Mouse (Mus musculus) heart, adult 2 months (tissue): Measurements from ENCODE around the gene Zfhx2. TPM values are rescaled to one million over a fixed set of nuclear protein-coding genes. Genes with fewer than 3 reads are reported as not detected.

Experiments used
- DNase-seq, 2 experiments: peaks; one replicate each; pipeline ENCODE4 v3.0.0; 2021
- H3K27ac ChIP-seq: fragments of 200-600 bp; 2 replicates; pipeline ENCODE4 v1.8.1; 2022
- H3K27me3 ChIP-seq: fragments of 200-500 bp; 2 replicates; pipeline ENCODE4 v1.6.1; 2012; ENCODE audit warnings: mild to moderate bottlenecking, low read length, inconsistent platforms, mixed read lengths; ENCODE audit not compliant: control insufficient read depth, insufficient read depth
- H3K36me3 ChIP-seq: fragments of 200-500 bp; 2 replicates; pipeline ENCODE4 v1.6.1; 2012; ENCODE audit warnings: low read length, inconsistent platforms; ENCODE audit not compliant: control insufficient read depth, insufficient read depth
- H3K4me1 ChIP-seq: fragments of 200-500 bp; 2 replicates; pipeline ENCODE4 v1.6.1; 2011; ENCODE audit warnings: low read length; ENCODE audit not compliant: control insufficient read depth, insufficient read depth
- H3K4me3 ChIP-seq: fragments of 200-600 bp; 2 replicates; pipeline ENCODE4 v1.8.1; 2022
- H3K79me2 ChIP-seq: fragments of 200-500 bp; replicated peaks from 2 replicates; pipeline ENCODE4 v1.6.1; 2012; ENCODE audit warnings: mild to moderate bottlenecking, inconsistent platforms, low read length, moderate library complexity, mixed read lengths; ENCODE audit not compliant: control insufficient read depth, insufficient read depth
- H3K9ac ChIP-seq: fragments of 200-500 bp; 2 replicates; pipeline ENCODE4 v1.6.1; 2012; ENCODE audit warnings: low read depth, mild to moderate bottlenecking, control low read depth, inconsistent platforms, low read length, mixed read lengths
- CTCF ChIP-seq: fragments of 200-600 bp; IDR thresholded peaks from 2 replicates; pipeline ENCODE4 v1.8.1; 2022; ENCODE audit warnings: antibody characterized with exemption, mild to moderate bottlenecking, moderate library complexity
- EP300 ChIP-seq: fragments of 200-500 bp; IDR thresholded peaks from 2 replicates; pipeline ENCODE4 v1.6.1; 2011; ENCODE audit warnings: low read depth, low read length, control low read depth; ENCODE audit not compliant: insufficient read depth
- POLR2A ChIP-seq: fragments of 200-500 bp; IDR thresholded peaks from 2 replicates; pipeline ENCODE4 v1.6.1; 2011; ENCODE audit warnings: mild to moderate bottlenecking, low read depth, low read length, control low read depth; ENCODE audit not compliant: insufficient read depth
- WGBS: fragments of 180-500 bp; shearing (Covaris S2); methylation state at CpG from one replicate; pipeline ENCODE4 v1.1.7; 2018; 5-methylcytosine and 5-hydroxymethylcytosine counted together
- intact Hi-C: fragments of 180-260 bp; cut with DNase I; formaldehyde crosslinking; loops from one replicate; pipeline ENCODE4 v1.15.1; 2025
- polyA plus RNA-seq: library from polyadenylated mRNA; depleted of rRNA; stranded (reverse); fragments of >200 nt; gene quantifications from 2 replicates; pipeline ENCODE4 v1.2.3, GENCODE M21; 2012
- total RNA-seq, 2 experiments: library from RNA; stranded (reverse); gene quantifications; 2 replicates each; pipeline ENCODE4 v1.2.3; 2021

The Zfhx2 gene
- total and polyA plus RNA-seq, 3 experiments, result 1.3 to 4.1 (median 3.9) TPM

DNA sequence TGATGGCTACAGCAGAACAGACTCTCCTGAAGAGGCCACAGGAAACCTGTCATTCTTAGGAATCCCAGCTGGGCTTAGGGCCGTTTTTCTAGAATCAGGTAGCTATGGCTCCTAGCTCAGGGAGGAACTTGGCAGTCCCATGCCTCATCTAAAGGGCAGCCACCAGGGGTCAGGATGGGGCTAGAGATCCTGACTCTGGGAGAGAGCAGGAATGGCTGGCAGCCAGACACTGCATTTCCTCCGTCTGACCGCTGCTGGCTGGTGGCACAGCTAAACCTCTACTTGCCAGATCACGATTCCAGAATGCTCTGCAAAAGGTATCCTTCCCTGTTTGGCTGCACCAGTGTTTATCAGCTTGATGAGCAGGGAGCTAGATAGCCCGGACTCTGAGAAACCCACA lies 29.8 kb upstream of the Zfhx2 start:
- Histone ChIP-seq H3K9ac (no peak overlapping the region), H3K27ac (no peak overlapping the region)
- 2% methylated on average over 5 of the region's 5 CpGs for WGBS

DNA sequence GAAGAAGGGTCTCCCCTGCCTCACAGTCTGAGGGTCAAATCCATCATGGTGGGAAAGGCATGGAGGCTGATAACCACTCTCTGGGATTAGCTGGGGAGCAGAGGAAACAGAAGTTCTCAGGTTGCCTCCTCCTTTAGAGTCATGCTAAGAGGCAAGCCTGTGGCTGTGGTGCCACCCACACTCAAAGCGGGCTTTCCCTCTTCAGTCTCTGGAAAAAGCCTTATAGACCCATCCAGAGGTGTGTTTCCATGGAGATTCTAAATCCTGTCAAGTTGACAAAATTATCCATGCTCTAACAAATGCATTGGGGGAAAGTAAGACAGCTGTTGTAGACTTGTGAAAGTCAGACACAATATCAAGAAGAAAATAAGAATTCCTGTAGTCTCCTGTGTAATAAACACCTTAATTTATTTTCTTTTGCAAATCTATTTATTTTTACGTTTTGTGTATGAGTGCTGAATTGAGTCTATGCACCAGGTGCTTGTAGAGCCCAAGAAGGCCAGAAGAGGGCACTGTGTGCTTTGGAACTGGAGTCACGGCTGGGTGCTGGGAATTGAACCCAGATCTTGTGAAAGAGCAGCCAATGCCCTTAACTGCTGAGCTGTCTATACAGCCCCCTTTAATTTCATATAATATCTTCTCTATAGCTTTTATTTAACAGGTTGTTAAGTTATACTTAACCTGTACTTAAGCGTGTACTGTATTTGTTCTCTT lies 27.5 kb upstream of the Zfhx2 start:
- Histone ChIP-seq H3K9ac (no peak overlapping the region), H3K36me3 (no peaks in the 10 kb centered on the region), H3K4me3 (no peak overlapping the region), H3K27ac (no peak overlapping the region), H3K79me2 (no peaks in the 10 kb centered on the region), H3K27me3 (peaks cover 14% of the 10 kb centered on the region), H3K4me1 (peaks cover 1% of the 10 kb centered on the region; the same call in 1 of the 2 replicates)
- intact Hi-C loops, result no loop called here
- WGBS, result 79% methylated on average over 4 of the region's 4 CpGs
- no peak for DNase-seq
- TF ChIP-seq CTCF (peak; percentile 57), POLR2A (no peak)

More for the DNA sequence above, 29.8 kb upstream of the Zfhx2 start:
- Histone ChIP-seq H3K4me3 (no peak overlapping the region), H3K36me3 (no peaks in the 10 kb centered on the region), H3K79me2 (no peaks in the 10 kb centered on the region), H3K4me1 (0 out of 2 replicates have a peak, but pooled peaks cover 1% of the 10 kb centered on the region), H3K27me3 (no peaks in the 10 kb centered on the region)
- intact Hi-C loops, result loop anchor here (2.0 kb wide), 2 partner anchors 39 to 317 kb away; no protein-coding TSS in a partner anchor
- DNase-seq, result peak; percentile 80 to 81
- TF ChIP-seq POLR2A (no peak), EP300 (peak; percentile 72; the same call in 1 of the 2 replicates), CTCF (peak; percentile 76)

- Histone ChIP-seq H3K36me3 (no peaks in the 10 kb centered on the region), H3K9ac (no peak overlapping the region), H3K79me2 (no peaks in the 10 kb centered on the region), H3K27ac (no peak overlapping the region), H3K4me3 (no peak overlapping the region), H3K27me3 (peaks cover 20% of the 10 kb centered on the region), H3K4me1 (peaks cover 5% of the 10 kb centered on the region)
- DNase-seq, result peak in 1 of 2 experiments; percentile 23
- intact Hi-C loops, result no loop called here
- 49% methylated on average over 4 of the region's 4 CpGs for WGBS
- TF ChIP-seq POLR2A (no peak), CTCF (no peak)
These were observed 26.7 kb upstream of the Zfhx2 start for GRCm38 (mm10) chr14:55118852-55119251.

DNA sequence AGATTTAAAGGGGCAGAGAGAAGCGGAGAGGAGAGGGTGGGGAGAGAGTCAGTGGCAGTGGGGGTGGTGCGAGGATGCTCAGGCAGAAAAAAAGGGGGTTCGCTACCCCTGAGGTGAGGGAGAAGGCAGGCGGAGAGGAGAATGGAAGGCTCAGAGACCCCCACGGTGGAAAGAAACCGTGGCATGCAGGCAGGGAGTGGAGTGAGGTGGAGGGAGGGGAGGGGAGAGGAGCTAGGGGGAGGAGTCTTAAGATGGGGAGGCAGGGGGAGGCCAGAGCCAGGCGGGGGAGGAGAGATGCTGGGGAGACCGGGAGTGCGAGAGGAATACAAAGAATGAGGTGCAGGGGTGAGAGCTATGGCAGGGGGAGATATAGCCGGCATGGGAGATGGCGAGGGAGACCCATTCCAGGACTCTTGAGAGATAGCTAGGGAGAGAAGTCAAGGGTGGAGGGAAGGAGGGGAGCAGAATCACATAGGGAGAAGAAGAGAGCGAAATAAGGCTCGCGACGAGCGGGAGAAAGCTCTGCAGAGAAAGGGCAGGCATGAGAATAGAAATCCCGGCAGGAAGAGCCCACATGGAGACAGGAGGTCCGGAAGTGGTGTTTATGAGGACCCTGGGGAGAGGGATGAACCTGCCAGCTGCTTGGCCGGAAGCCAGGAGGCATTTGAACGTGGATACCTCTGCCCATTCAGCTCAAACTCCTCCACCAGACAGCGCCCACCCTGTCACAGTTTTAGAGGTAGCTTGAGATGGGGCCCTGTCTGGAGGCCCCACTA lies 24.5 kb upstream of the Zfhx2 start, which contains the start of gene Jph4:
Jph4 (minus strand) TSS at position 511 of the 776 bp plus-strand sequence.
- H3K27ac ChIP-seq, result no peak within 1 kb of the TSS
- no peak within 1 kb of the TSS for H3K4me3 ChIP-seq
- no peaks in the 10 kb centered on the region for H3K79me2 ChIP-seq
- no peak within 1 kb of the TSS for H3K9ac ChIP-seq
- WGBS, result 14% methylated on average over 21 of the region's 21 CpGs
- peaks cover 4% of the 10 kb centered on the region for H3K4me1 ChIP-seq
- no peaks in the 10 kb centered on the region for H3K36me3 ChIP-seq
- DNase-seq, result no peak
- peaks cover 24% of the 10 kb centered on the region for H3K27me3 ChIP-seq
- TF ChIP-seq POLR2A (no peak), EP300 (no peak), CTCF (no peak)
- intact Hi-C loops, result no loop called here

DNA sequence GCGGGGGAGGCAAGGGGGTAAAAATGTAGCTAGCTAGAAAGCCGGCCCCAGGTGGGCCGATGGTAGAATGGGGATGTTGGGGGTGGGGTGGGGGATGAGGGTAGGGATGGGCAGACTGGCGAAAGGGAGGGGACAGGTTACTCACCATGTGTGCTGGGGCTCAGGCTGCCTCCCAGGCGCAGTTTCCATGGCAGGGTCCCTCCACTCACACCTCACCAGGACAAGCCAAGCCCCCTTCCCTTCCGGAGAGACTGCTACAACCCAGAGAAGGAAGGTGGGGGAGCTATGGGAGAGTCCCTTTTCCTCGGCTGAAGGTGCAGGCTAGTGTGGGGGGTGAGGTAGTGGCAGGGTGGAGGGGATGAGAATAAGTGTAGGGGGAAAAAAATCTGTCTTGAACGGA lies 23.7 kb upstream of the Zfhx2 start:
- Histone ChIP-seq H3K4me3 (no peak overlapping the region), H3K27me3 (peaks cover 24% of the 10 kb centered on the region), H3K27ac (no peak overlapping the region), H3K9ac (no peak overlapping the region), H3K4me1 (peaks cover 4% of the 10 kb centered on the region), H3K36me3 (no peaks in the 10 kb centered on the region), H3K79me2 (no peaks in the 10 kb centered on the region)
- intact Hi-C loops, result no loop called here
- no peak for DNase-seq
- WGBS, result 5% methylated on average over 8 of the region's 8 CpGs
- TF ChIP-seq POLR2A (no peak), EP300 (no peak), CTCF (no peak)
